Mouse (Mus musculus) erythroblast, embryonic 14.5 days (primary cell): ENCODE measurements around the gene Foxn3. TPM values are rescaled to one million over a fixed set of nuclear protein-coding genes. Genes with fewer than 3 reads are reported as not detected.

Source experiments
- H3K27me3 ChIP-seq: 2 replicates; pipeline ENCODE4 v1.6.1; 2012; ENCODE audit warnings: inconsistent platforms; ENCODE audit not compliant: control insufficient read depth
- H3K36me3 ChIP-seq: 2 replicates; pipeline ENCODE4 v1.6.1; 2012; ENCODE audit warnings: mild to moderate bottlenecking, inconsistent platforms; ENCODE audit not compliant: control insufficient read depth
- H3K4me1 ChIP-seq: 2 replicates; pipeline ENCODE4 v1.6.1; 2012; ENCODE audit warnings: inconsistent platforms; ENCODE audit not compliant: control insufficient read depth
- H3K4me3 ChIP-seq: replicated peaks from 2 replicates; pipeline ENCODE3; 2012; ENCODE audit warnings: moderate library complexity, mild to moderate bottlenecking, inconsistent platforms
- H3K9me3 ChIP-seq: 2 replicates; pipeline ENCODE4 v1.6.1; 2012; ENCODE audit warnings: low read length, inconsistent platforms, mixed read lengths; ENCODE audit not compliant: control insufficient read depth
- GATA1 ChIP-seq: IDR thresholded peaks from 2 replicates; pipeline ENCODE4 v1.6.1; 2012; ENCODE audit warnings: low read length, inconsistent platforms, mixed read lengths
- TAL1 ChIP-seq: IDR thresholded peaks from 3 replicates; pipeline ENCODE4 v1.6.1; 2012; ENCODE audit warnings: low read length, inconsistent platforms, mixed read lengths
- polyA plus RNA-seq: library from polyadenylated mRNA; stranded (reverse); fragments of >175 nt; gene quantifications from 2 replicates; pipeline ENCODE4 v1.2.3, GENCODE M21; 2012

Foxn3 gene
- polyA plus RNA-seq, 1 experiment = 0.84 TPM

DNA sequence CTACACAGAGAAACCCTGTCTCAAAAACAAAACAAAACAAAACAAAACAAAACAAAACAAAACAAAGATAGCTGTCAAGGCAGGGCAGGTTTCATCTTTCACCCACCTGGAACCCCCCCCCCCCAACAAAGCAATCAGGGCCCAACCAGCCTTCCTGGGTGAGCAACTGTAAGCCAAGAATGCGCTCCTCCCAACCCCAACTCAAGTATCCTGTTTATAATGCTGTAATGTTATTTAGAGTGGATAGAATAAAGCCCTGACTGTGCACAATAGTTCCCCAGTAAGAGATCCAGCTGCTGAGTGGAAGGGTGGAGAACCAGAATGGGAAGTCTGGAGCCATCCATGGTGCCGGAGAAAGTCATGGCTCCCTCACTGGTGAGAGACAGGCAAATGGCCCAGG is 220.0 kb downstream of the Foxn3 start:
- TF ChIP-seq TAL1 = no peak
- no peak for TF ChIP-seq GATA1
- H3K9me3 ChIP-seq = no peaks in the 10 kb centered on the region
- no peak overlapping the region for H3K4me3 ChIP-seq
- H3K36me3 ChIP-seq = peaks cover 13% of the 10 kb centered on the region
- H3K27me3 ChIP-seq = no peaks in the 10 kb centered on the region
- H3K4me1 ChIP-seq = peaks cover 17% of the 10 kb centered on the region

DNA sequence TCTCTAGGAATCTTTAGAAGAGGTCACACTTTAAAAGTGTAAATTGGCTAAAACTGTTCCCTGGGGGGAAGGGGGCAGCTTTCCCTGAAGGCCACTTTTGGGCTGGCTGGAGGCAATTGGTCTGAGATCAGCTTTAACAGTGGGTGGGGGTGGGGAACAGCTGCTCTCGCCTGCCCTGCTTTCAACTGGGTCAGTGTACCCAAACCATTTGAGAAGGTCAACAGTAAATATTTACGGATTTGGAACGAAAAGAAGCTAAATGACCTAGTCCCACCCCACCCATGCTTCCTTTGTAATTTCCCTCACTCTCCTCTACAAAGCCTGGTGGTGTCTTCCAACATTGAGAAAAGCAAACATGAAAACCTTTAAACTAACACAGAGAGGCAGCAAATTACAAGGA is 221.2 kb downstream of the Foxn3 start:
- Histone ChIP-seq H3K4me3 (no peak overlapping the region), H3K27me3 (no peaks in the 10 kb centered on the region), H3K9me3 (no peaks in the 10 kb centered on the region), H3K4me1 (peaks cover 7% of the 10 kb centered on the region), H3K36me3 (peaks cover 13% of the 10 kb centered on the region)
- TF ChIP-seq TAL1 = no peak
- no peak for TF ChIP-seq GATA1

DNA sequence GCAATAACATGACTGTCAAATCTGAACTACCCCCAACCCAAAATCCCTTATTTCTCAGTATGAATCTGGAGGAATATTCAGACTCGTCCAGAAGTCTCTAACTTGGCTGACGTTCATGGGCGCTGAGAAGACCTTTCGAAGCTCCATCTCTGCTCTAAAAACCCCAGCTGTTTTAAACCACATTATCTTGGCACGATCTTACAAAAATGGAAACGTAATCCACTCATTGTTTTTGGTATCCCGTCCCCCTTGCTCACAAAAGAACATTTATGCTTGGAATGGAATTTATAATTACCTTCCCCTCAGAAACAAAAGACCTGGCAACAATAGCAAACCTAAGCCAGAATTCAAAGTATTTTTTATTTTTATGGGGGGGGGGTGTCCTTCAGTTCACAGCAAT is 221.6 kb downstream of the Foxn3 start:
- TF ChIP-seq TAL1 (no peak), GATA1 (no peak)
- H3K36me3 ChIP-seq = peaks cover 13% of the 10 kb centered on the region

DNA sequence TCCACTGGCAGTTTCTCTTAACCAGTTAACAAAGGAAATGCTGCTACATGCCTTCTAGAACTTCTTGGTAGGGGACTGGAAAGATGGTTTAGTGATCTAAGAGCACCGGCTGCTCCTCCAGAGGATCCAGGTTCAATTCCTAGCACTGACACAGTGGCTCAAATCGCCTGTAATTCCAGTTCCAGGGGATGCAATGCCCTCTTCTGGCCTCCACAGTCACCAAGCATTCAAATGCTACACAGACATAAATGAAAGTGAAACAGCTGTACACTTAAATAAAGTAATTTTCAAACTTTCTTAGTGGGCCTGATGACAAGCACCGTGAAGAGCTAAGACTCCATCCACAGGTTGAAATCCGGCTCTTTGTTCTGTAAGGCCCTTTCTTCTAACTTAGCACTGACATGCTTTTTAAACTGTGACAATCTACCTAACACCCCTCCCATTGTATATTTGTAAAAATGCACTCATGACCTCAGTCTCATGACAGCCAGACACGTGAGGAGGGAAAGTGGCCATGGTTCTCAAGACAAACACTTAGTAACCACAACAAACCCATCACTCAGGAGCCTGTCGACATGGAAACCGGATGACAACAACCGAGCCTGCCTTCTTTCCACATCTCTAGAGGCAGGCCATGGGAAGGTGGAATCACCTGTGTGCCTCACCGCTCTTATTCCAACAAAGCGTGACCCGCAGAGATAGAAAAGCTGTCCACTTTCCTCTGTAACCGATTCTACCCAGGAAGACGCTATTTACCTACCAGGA is 222.8 kb downstream of the Foxn3 start:
- Histone ChIP-seq H3K9me3 (no peaks in the 10 kb centered on the region), H3K4me3 (no peak overlapping the region), H3K36me3 (peaks cover 13% of the 10 kb centered on the region), H3K27me3 (no peaks in the 10 kb centered on the region), H3K4me1 (peaks cover 8% of the 10 kb centered on the region)
- no peak for TF ChIP-seq TAL1
- no peak for TF ChIP-seq GATA1

More for the DNA sequence above, 221.6 kb downstream of the Foxn3 start:
- no peaks in the 10 kb centered on the region for H3K9me3 ChIP-seq
- peaks cover 6% of the 10 kb centered on the region for H3K4me1 ChIP-seq
- no peak overlapping the region for H3K4me3 ChIP-seq
- no peaks in the 10 kb centered on the region for H3K27me3 ChIP-seq

DNA sequence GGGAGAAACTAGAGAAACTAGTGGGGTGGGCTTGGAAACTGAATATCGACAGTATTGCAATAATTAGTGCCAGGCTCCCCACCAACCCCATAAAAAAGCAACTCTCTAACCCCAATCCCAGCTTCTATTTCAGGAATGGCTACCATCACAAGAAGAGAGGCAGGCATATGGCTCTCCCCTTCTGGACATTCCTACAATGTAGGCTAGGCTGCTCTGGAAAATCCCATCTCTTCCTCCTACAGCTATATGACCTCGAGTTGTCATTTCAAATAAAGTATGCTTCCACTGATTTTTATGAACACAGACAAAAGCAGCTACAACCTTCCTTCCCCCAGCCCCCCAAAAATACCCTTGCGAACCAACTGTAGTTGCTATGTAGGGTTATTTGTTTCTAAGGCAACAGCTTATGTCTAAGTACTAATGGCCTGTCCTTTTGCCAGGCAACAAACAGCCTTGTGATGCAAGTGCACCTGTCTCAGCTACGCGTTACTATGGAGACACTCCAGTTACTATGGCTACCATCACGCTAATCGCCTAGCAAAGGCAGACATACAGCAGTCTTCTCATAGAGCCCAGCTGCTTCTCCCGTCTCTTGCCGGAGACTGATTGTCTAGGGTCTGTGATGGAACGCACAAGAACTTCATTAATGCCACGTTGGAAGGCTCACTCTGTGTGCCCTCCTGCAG is 223.6 kb downstream of the Foxn3 start:
- Histone ChIP-seq H3K4me1 (peaks cover 6% of the 10 kb centered on the region; the same call in 1 of the 2 replicates), H3K4me3 (no peak overlapping the region), H3K36me3 (peaks cover 13% of the 10 kb centered on the region), H3K9me3 (no peaks in the 10 kb centered on the region), H3K27me3 (no peaks in the 10 kb centered on the region)
- TF ChIP-seq TAL1 (no peak), GATA1 (no peak)

DNA sequence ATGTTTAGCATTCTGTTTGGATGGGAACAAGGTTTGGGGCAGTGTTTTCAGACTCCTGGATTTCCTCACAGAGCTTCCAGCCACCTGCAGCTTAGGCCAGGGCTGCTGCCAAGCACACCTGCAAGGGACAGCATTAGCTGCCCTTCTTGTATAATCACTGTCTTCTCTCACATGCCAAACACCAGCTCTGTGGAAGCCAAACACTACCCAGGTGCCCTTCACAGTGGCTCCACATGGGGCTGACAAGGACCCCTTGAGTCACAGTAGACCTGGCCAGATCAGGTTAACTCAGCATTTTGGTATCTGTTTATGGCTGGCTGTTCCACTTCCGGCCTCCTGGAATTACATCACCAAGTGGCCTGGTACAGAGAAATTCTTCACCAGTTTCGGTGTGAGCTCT is 224.6 kb downstream of the Foxn3 start:
- TF ChIP-seq TAL1 = no peak
- TF ChIP-seq GATA1 = no peak
- Histone ChIP-seq H3K9me3 (no peaks in the 10 kb centered on the region), H3K4me1 (peaks cover 6% of the 10 kb centered on the region; the same call in 1 of the 2 replicates), H3K36me3 (peaks cover 13% of the 10 kb centered on the region), H3K4me3 (no peak overlapping the region), H3K27me3 (no peaks in the 10 kb centered on the region)

DNA sequence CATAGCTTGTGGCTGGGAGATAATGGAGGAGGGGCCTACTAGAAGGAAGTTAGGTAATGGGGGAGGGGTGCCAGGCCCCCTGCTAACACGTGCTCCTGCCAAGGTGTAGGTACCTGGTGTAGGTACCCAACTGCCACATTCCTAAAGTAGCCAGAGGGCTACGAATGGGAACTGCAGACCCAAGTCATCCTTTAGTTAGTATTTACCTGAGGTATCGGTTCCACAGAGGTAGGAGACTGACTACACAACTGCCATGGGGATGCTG is 226.3 kb downstream of the Foxn3 start:
- Histone ChIP-seq H3K4me3 (no peak overlapping the region), H3K27me3 (no peaks in the 10 kb centered on the region), H3K9me3 (no peaks in the 10 kb centered on the region), H3K4me1 (peaks cover 19% of the 10 kb centered on the region), H3K36me3 (peaks cover 13% of the 10 kb centered on the region)
- TF ChIP-seq TAL1 (no peak), GATA1 (no peak)

DNA sequence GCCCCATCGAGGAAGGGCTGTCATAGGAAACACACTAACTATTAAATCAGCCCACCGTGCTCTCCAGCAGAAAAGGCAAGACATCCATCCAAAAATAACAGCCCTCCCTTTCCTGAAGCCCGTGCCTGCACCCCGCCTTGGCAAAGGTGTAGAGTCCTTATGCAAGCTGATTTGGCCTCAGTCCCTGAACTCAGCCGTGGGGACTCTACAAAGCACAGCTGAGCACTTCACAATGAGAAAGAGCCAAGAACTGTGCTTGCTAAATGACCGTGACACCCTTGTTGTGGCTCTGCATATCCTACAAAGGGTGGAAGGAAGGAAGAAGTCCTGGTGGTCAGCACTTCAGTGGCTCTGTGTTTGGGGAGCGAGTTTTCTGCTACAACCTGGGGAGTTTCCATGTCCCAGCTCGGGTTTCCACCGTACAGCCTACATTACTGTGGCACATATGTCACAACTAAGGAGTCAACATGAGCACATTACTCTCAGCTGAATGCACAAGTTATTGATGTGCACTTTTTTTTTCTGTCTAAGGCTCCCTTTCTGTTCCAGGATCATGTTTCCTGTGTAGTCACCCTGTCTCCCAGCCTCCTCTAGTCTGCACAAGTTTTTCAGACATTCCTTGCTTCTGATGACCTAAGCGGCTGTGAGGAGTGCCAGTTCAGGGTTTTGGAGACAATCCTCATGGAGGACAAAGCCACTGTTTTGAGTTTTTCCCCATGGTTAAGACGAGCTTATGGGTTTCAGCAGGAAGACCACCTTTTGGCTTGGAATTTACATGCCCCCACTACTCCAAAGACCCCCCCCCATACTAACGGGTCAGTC is 226.8 kb downstream of the Foxn3 start:
- TF ChIP-seq GATA1 (no peak), TAL1 (no peak)
- peaks cover 13% of the 10 kb centered on the region for H3K36me3 ChIP-seq
- no peak overlapping the region for H3K4me3 ChIP-seq
- peaks cover 24% of the 10 kb centered on the region for H3K4me1 ChIP-seq
- H3K27me3 ChIP-seq = no peaks in the 10 kb centered on the region
- H3K9me3 ChIP-seq = no peaks in the 10 kb centered on the region

DNA sequence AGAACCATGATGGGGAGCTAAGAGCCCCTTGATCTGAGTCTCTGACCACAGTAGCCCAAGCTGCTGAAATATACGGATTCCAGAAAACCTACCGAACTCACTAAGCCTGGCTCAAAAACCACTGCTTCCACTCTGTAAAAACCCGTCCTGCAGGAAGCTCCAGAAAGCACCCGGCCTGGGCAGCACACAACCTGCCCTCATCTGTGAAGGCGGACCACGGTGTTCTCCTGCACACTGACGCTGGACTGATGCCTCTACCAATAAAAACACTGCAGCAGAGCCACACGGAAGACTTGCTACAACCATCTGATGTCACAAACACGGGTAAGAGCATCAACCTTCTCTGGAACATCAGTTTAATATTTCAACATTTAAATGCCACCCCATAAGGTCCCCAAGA is 227.8 kb downstream of the Foxn3 start:
- Histone ChIP-seq H3K9me3 (no peaks in the 10 kb centered on the region), H3K4me3 (no peak overlapping the region), H3K27me3 (no peaks in the 10 kb centered on the region), H3K36me3 (peaks cover 12% of the 10 kb centered on the region), H3K4me1 (peaks cover 31% of the 10 kb centered on the region)
- no peak for TF ChIP-seq GATA1
- no peak for TF ChIP-seq TAL1
